Mouse (Mus musculus): ENCODE measurements around the gene Sco2.

- TF ChIP-seq POLR2A (IDR thresholded peaks at IDR 0.05; ENCODE audit: insufficient read depth, low read depth, low read length) (no peak), CTCF (IDR thresholded peaks at IDR 0.05) (no peak), EP300 (IDR thresholded peaks at IDR 0.05; ENCODE audit: insufficient read depth, low read depth, low read length) (no peak)
Observed at GRCm38 (mm10) chr15:89379429-89379828, 5.8 kb upstream of the Sco2 start.
